Mouse (Mus musculus): ENCODE results near the gene Crct1. TPM values are rescaled to one million over a fixed set of nuclear protein-coding genes. Genes with fewer than 3 reads are reported as not detected.
A peak's percentile ranks its signal among the peaks of the same experiment; 100 is the strongest.

The Crct1 gene
- not detected for total RNA-seq (2021)
- long read RNA-seq, experiment 1, result 0 reads
- long read RNA-seq, experiment 2, result 0 reads

DNA sequence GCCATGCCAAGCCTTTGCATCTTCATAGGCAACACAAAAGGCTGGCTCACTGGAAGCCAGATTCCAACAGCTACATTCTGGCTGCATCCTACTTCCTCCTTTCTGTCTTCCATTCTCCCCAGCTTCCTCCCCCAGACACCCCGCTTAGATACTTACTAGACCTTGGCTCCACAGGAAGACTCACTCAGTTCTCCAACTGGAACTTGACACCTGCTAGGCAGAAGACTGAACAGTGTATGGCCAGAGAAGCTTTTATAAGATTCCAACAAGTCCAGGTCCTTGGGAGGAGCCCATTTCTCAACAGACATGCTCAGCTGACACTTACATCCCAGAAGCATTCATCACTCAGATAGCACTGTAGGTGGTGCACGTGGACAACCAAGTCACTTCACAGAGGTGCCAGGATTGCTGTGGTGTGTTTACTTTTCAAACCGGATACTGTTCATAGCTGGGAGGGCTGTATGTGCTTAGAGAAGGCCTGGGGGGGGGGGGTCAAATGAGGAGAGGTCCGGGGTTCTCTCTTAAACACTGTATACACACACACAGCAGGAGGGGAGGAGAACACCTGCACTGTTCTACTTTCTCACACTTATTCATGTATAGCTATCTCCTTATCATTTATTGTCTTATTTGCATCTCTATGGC is at the start of gene Crct1:
Crct1 (minus strand) TSS at position 228 of the 645 bp plus-strand sequence.
- intact Hi-C loops (cut with DNase I), result no loop called here
- DNase-seq, result no peak

DNA sequence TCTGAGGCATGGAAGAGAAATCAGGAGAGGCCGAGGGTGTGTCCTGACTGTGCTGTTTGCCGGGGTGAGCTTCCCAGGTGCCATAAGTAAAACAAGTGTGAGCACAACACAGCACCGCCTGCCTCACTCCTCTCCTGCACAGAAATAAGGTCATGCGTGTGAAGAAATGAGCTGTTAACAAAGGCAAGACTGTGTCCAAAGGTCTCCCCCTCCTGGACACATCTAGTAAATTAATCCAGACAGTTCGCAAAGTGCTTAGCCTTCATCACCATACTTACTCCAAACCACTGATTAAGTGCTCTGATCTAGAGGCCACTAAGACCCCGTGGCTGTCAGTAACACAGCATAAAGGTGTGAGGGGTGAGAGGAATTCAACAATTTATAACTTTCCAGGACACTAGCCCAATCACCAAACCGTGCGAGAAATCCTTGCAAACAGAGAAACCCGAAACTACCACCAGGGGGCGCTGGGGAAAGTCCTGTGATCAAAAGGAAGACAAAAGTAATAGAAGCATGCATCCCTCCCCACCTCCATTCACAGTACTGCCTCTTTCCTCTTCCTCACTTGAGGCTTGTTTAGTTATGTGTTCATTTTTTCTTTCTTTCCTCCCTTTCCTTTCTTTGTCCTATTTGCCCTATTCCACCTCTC is 37.5 kb upstream of the Crct1 start:
- intact Hi-C loops (cut with DNase I), result no loop called here
- peak in 1 of 2 experiments; percentile 14 for DNase-seq

DNA sequence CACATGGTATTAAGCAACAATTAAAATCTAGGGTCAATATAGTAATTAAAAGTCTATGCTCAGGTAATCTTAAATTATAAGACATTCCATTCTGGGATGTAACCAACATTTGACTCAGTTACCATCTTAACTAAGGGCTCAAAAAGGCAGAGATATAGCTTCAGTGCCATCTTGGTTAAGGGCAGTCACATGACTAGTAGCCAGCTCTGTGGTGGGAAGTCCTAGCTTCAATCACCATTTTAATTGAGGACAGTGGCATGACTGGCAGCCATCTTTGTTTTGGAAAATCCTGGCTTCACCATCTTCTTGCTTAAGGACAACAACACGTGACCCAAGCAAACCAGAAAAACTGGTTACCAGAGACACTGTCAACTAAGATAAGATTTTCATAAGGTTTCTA is 34.7 kb upstream of the Crct1 start:
- DNase-seq, result no peak
- intact Hi-C loops (cut with DNase I), result no loop called here

DNA sequence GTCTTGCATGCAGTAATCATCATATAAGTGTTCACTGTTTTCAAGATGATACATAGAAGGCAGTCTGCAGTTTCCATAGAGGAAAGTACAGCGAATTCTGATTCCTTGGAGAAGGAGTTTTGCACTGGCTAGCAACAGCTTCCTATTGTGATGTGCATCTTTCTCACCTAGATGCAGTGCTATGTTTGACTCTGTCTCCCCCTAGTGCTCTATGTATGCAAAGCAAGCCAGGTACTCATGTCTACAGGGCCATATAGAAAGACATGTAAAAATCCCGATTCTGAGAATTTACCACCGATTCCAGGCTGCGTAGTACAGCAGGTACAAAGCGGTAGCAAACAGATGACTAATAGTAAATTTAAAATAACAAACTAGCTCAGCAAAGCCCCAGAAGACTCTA is 16.0 kb upstream of the Crct1 start:
- intact Hi-C loops (cut with DNase I), result no loop called here
- DNase-seq, result peak in 1 of 2 experiments; percentile 19

DNA sequence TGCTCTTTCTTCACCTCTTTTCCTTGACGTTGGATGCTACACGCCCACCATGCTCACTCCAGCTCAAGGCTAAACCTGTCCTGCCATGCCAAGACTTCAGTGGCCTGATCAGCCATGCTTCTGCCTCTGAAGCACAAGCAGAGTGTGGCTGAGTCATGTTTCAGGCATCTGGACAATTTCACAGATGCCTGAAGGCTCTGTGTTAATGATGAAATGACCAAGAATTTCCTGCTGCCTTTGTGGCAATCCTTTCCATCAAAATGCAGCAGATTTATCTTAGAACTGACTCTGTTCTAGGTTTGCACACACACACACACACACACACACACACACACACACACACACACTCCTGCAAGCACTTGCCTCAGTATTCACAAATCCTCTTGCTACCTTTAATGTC is 10.0 kb upstream of the Crct1 start:
- intact Hi-C loops (cut with DNase I), result loop anchor here (10.0 kb wide), 1 partner anchor 121 kb away; no protein-coding TSS in a partner anchor
- no peak for DNase-seq

DNA sequence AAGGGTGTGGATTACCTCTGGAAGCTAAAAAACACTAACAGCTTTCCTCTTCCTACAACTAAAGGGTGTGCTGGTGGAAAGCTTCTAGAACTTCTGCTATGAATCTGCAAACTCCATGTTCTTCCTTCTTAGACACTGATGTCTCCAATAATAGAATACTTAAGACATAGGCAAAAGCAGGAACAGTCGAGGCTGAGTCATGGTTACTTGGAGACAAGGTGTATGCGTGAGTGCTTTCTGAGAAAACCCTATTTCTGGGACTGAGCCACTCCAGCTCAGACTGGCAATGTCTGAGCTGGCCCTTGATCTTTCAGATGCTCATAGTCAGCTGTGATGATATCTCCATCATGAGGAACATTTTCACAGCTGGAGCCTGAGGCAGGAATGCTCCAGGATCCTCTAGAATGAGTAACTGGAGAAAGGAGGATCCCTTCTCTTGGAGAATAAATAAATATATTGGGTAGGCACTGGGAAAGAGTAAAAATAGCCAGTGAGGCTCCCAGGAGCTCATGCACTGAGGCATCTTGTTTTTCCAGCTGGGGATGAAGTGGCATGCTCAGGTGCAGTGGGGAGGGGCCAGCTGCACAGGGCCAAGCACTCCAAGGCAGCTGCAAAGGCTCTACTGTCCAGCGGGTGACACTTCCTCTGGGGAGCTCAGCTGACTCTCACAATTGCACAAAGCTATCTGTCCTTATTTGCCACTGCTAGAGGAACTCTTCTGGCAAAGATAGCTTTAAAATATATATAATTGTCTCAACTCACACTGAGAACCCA is 8.1 kb upstream of the Crct1 start:
- intact Hi-C loops (cut with DNase I), result loop anchor here (10.0 kb wide), 1 partner anchor 119 kb away; no protein-coding TSS in a partner anchor
- no peak for DNase-seq

DNA sequence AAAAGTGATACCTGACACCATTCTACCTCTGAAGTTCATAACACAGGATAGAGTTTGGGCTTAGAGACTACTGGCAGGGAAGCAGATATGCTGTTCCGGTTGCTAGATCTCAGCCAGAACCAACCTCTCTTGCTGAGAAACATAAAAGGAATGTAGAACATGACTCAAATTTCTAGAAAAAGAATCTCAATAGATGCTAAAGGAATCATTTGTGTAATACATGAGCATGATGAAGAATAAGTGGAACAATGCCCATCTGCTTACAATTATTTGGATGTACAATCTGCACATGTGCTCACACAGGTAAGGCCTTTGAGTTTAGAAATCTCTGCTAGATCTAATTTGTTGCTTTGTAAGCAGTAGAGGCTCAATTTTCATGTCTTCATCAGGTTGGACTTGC is 5.7 kb upstream of the Crct1 start:
- intact Hi-C loops (cut with DNase I), result loop anchor here (10.0 kb wide), 1 partner anchor 116 kb away; no protein-coding TSS in a partner anchor
- no peak for DNase-seq

DNA sequence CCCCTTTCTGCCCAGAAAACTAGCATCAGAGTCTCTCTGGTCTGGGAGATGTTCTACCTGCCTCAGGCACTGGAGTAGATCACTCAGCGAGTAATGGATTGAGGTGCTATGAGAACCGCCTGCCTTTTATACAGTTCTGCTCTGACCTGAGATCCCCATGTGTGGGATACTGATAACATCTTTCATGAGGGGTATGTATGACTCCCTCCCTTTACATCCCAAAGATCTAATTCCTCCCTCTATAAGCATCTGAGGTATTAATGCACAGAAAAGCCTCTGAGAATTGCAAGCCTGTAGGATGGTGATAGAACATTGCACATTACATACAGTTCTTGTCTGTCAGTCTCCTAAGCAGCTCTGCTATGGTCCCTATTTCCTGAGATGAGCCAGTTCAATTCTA is 3.5 kb upstream of the Crct1 start, which contains the start of gene Lce1m:
Lce1m (minus strand) TSS at position 101 of the 400 bp plus-strand sequence.
- intact Hi-C loops (cut with DNase I), result no loop called here
- no peak for DNase-seq

DNA sequence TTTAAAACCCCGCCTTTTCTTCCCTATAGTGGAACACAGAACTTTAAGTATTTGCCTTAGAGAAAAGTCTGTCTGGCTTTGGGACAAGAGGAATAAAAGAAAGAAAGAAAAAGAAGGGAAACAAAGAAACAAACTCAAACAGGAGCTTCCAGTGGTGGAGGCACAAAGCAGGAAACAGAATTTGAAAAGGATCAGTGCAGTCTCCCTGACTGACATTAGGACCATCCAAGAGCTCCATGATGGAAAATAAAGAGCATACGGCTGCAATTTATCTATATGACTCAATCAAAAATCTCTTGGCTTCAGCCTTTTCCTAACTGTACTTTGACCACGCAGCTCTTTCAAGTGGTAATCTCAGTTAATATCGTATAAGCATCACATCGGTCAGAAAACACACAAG is 616 bp downstream of the Crct1 start:
- no peak for DNase-seq
- intact Hi-C loops (cut with DNase I), result no loop called here

DNA sequence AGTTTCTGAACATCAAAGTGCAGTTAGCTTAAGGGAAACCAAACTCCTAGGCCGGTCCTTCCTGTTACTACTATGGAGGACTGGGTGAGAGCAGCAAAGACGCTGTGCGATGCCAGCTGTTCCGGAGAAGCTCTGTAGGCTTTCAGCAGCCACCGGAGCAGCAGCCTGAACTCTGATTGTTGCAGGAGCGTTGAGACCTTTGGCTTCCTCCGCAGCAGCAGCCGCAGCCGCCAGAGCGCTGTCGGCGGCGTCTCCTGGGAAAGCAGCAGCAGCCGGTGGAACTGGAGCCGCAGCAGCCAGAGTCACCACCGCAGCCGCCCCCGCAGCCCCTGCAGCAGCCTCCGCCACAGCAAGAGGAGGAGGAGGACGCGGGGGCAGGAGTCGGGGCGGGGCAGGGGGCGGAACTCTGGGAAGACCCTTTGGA is 1.1 kb downstream of the Crct1 start:
- intact Hi-C loops (cut with DNase I), result no loop called here
- peak; percentile 29 to 35 for DNase-seq

DNA sequence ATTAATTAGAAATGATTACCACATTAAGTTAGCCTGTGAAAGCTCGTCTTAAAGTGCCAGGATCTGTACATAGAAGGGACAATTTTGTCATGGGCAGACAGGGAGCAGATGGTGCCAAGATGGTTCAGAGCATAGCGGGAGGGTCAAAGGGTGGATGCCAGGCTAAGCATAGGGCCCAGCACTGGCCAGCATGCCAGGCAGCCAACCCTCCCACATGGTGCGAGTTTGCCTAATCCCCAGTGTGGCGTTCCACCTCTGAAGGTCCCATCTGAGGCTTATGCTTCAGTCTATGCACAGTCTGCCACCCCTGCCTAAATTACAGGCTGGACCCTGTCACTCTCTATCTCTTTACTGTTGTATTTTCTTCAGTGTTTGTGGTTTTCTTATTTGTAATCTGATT is 12.6 kb downstream of the Crct1 start:
- no peak for DNase-seq
- intact Hi-C loops (cut with DNase I), result no loop called here

DNA sequence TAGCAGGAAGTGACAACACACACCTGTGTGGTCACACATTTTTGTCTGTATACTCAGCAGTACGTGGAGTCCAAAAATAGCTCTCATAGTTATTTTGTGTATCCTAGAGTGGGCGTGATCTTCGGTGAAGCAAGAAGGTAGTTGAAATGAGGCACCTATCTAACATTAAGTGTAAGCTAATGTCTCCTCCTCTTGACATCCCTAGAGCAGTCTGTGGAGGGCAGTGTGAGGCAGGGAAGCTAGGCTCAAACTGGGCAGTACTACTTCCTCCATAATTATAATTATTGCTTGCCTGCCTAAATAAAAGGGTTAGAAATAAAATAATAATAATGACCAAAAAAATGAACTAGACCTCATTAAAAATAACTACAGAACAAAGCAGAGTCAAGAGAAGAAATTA is 14.9 kb downstream of the Crct1 start:
- no peak for DNase-seq

DNA sequence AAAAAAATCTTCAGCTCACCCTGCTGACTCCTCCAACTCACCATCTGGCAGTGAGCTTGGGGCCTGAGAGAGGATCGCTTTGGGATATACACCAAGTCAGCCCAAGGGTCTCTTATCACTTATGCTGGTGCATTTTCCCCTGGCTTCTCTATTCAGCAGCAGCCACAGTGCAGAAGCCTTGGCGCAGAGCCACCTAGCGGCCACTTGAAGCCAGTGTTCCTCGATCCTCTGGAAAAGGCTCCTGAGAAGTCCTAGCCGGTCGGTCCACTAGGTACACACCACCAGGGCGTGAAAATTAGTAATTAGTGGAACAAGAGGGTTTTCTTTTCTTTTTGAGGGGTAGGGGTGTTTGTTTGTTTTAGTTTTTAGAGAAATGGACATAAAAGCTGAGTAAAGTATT is 16.8 kb downstream of the Crct1 start:
- peak; percentile 59 to 77 for DNase-seq
- intact Hi-C loops (cut with DNase I), result no loop called here

More for the DNA sequence above, 14.9 kb downstream of the Crct1 start:
- intact Hi-C loops (cut with DNase I), result no loop called here

DNA sequence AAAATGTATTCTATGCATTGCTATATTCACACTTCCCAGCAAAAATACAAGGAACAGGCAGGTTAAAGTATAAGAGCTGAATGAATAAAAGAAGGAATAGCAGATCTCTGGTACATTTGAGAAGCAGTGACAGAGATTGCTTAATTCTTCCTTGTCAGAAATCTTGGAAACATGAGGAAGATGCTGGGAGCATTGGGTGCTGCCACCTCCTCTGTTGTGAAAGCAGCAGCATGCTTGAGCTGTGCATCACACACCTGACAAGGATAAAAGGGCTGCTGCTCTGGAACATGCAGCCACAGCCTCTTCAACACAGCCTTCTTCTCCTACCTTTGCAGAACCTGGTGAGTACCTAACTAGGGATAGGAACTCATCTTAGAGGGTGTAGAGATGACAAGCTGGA is 23.6 kb downstream of the Crct1 start, which contains the start of gene Lce3f:
Lce3f (plus strand) TSS at position 301 of the 400 bp plus-strand sequence.
- no peak for DNase-seq
- intact Hi-C loops (cut with DNase I), result no loop called here

DNA sequence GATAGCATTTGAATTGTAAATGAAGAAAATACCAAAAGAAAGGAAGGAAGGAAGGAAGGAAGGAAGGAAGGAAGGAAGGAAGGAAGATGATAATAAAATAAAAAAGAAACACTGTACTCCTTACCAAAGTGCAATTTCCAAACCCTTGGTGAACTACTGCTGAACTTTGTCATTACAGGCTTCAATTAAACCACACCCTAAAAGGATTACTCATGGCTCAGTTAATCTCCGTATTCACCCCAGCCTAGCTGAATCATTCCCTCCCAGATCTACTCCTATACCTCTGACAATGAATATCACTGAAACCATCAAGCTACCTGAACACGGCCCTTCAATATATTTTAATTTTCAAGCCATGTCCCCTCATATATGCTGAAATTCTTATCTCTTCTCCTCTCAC is 37.0 kb downstream of the Crct1 start:
- no peak for DNase-seq
- intact Hi-C loops (cut with DNase I), result no loop called here

DNA sequence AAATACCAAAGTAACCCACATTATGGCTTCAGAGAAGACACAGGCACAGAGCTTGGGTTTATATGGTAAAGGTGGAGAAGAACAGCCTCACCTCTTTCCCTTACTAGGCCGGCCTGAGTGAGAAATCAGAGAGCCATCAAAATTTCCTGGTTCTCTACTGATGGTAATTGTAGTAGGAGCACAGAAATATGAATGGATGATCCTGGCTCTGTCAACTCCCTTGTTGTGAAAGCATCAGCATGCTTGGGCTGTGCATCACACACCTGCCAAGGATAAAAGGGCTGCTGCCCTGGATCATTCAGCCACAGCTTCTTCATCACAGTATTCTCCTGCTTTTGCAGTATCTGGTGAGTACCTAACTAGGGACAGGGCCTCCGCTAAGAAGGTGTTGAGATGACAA is 48.7 kb downstream of the Crct1 start, which contains the start of gene Lce3e:
Lce3e (plus strand) TSS at position 301 of the 400 bp plus-strand sequence.
- intact Hi-C loops (cut with DNase I), result no loop called here
- no peak for DNase-seq

Other genes with a start within 250 kb of the Crct1 start
- gene Lce1i, start 236.8 kb downstream of the Crct1 start, total RNA-seq (2021), result not detected
- not detected for gene Lce1j, start 225.2 kb downstream of the Crct1 start, total RNA-seq (2021)
- gene Lce1k, start 207.8 kb downstream of the Crct1 start, total RNA-seq (2021), result not detected
- not detected for gene Kprp, start 188.4 kb downstream of the Crct1 start, total RNA-seq (2021)
- gene Lce1l, start 164.4 kb downstream of the Crct1 start, total RNA-seq (2021), result not detected
- gene 2310050C09Rik, start 145.5 kb downstream of the Crct1 start, total RNA-seq (2021), result not detected
- gene Lce3a, start 89.5 kb downstream of the Crct1 start, total RNA-seq (2021), result not detected
- gene Lce3b, start 82.7 kb downstream of the Crct1 start, total RNA-seq (2021), result not detected
- not detected for gene Lce3c, start 71.2 kb downstream of the Crct1 start, total RNA-seq (2021)
- gene Lce3d, start 58.3 kb downstream of the Crct1 start, total RNA-seq (2021), result not detected
- not detected for gene Lce3e, start 48.6 kb downstream of the Crct1 start, total RNA-seq (2021)
- gene Lce3f, start 23.5 kb downstream of the Crct1 start, total RNA-seq (2021), result not detected
- gene Lce1m, start 3.4 kb upstream of the Crct1 start, total RNA-seq (2021), result not detected
- not detected for gene Gm4858, start 53.1 kb upstream of the Crct1 start, total RNA-seq (2021)
- gene Crnn, start 129.1 kb upstream of the Crct1 start, total RNA-seq (2021), result not detected
- under 1 TPM in 1 of 2 experiments, not detected in 1; under 0.01 TPM for gene Flg2, start 181.6 kb upstream of the Crct1 start, total RNA-seq (2021)